Mouse (Mus musculus) lung, embryonic 14.5 days (tissue): ENCODE measurements around the gene Lix1. TPM values are rescaled to one million over a fixed set of nuclear protein-coding genes. Genes with fewer than 3 reads are reported as not detected.
"Not testable (repeated sequence)": the region's sequence is repeated elsewhere in the genome, so short reads cannot be mapped to it uniquely, and the experiment has no call there.

Source experiments
- ATAC-seq: fragments of 200-750 bp; cut with Nextera tagmentation; 2 replicates; pipeline ENCODE4 v1.8.0; 2017; ENCODE audit warnings: mild to moderate bottlenecking, moderate TSS enrichment, moderate library complexity; ENCODE audit not compliant: insufficient read depth
- DNase-seq: peaks from one replicate; pipeline ENCODE4 v3.0.0-alpha.2; 2015
- H3K27ac ChIP-seq: fragments of 300-500 bp; sonication (generic); 2 replicates; pipeline ENCODE4 v1.5.1; 2014; ENCODE audit warnings: low read depth, mild to moderate bottlenecking, moderate library complexity
- H3K27me3 ChIP-seq: fragments of 300-500 bp; sonication (generic); 2 replicates; pipeline ENCODE4 v1.6.1; 2014; ENCODE audit warnings: low read length, control low read depth; ENCODE audit not compliant: insufficient read depth
- H3K36me3 ChIP-seq: fragments of 300-500 bp; sonication (generic); 2 replicates; pipeline ENCODE4 v1.6.1; 2014; ENCODE audit warnings: control low read depth; ENCODE audit not compliant: insufficient read depth
- H3K4me1 ChIP-seq: fragments of 300-500 bp; sonication (generic); 2 replicates; pipeline ENCODE4 v1.6.1; 2014; ENCODE audit warnings: antibody characterized with exemption, control low read depth; ENCODE audit not compliant: insufficient read depth
- H3K4me2 ChIP-seq: fragments of 300-500 bp; sonication (generic); 2 replicates; pipeline ENCODE4 v1.6.1; 2014; ENCODE audit warnings: mild to moderate bottlenecking
- H3K4me3 ChIP-seq: fragments of 300-500 bp; sonication (generic); 2 replicates; pipeline ENCODE4 v1.5.1; 2014; ENCODE audit warnings: low read depth, low read length
- H3K9ac ChIP-seq: fragments of 300-500 bp; sonication (generic); 2 replicates; pipeline ENCODE4 v1.6.1; 2014
- H3K9me3 ChIP-seq: fragments of 300-500 bp; sonication (generic); 2 replicates; pipeline ENCODE4 v1.6.1; 2016; ENCODE audit warnings: low read depth, low read length, control low read depth
- CTCF ChIP-seq: IDR thresholded peaks from 2 replicates; pipeline ENCODE4 v1.5.1; 2016; ENCODE audit warnings: antibody characterized with exemption, low read depth
- WGBS: fragments of 180-500 bp; shearing (Covaris S2); extraction: QIAGEN DNeasy Blood & Tissue Kit; methylation state at CpG from one replicate; pipeline ENCODE4 v1.1.7; 2014; 5-methylcytosine and 5-hydroxymethylcytosine counted together
- polyA plus RNA-seq: library from polyadenylated mRNA; unstranded; fragments of >200 nt; fragmentation: Nextera tagmentation; extraction: Ambion mirVana; gene quantifications from 2 replicates; pipeline ENCODE4 v1.2.1, GENCODE M21; 2014

Lix1 gene
- polyA plus RNA-seq, 1 experiment from 2014 or later: 0.26 TPM

GRCm38 (mm10) chr17:17451102-17451501 lies 48.6 kb downstream of the Lix1 start:
- Histone ChIP-seq H3K27me3 (no peaks in the 10 kb centered on the region), H3K4me2 (no peak overlapping the region), H3K27ac (no peak overlapping the region), H3K36me3 (no peaks in the 10 kb centered on the region), H3K9me3 (no peaks in the 10 kb centered on the region), H3K4me3 (no peak overlapping the region), H3K9ac (no peak overlapping the region), H3K4me1 (no peaks in the 10 kb centered on the region)
- no peak for DNase-seq
- no peak for ATAC-seq
- TF ChIP-seq CTCF: no peak
- WGBS: 46% methylated on average over 1 of the region's 1 CpGs

GRCm38 (mm10) chr17:17452617-17453016 lies 50.1 kb downstream of the Lix1 start:
- no peaks in the 10 kb centered on the region for H3K4me1 ChIP-seq
- 74% methylated on average over 3 of the region's 3 CpGs for WGBS
- no peak overlapping the region for H3K4me3 ChIP-seq
- H3K9me3 ChIP-seq: no peaks in the 10 kb centered on the region
- no peak overlapping the region for H3K9ac ChIP-seq
- no peak overlapping the region for H3K4me2 ChIP-seq
- H3K27ac ChIP-seq: no peak overlapping the region
- no peaks in the 10 kb centered on the region for H3K36me3 ChIP-seq
- TF ChIP-seq CTCF: no peak
- ATAC-seq: no peak
- DNase-seq: no peak
- no peaks in the 10 kb centered on the region for H3K27me3 ChIP-seq

GRCm38 (mm10) chr17:17454573-17454972 lies 52.1 kb downstream of the Lix1 start:
- WGBS: 83% methylated on average over 1 of the region's 1 CpGs
- Histone ChIP-seq H3K27me3 (no peaks in the 10 kb centered on the region), H3K4me1 (no peaks in the 10 kb centered on the region), H3K9ac (no peak overlapping the region), H3K4me3 (no peak overlapping the region), H3K4me2 (no peak overlapping the region), H3K27ac (no peak overlapping the region), H3K9me3 (no peaks in the 10 kb centered on the region), H3K36me3 (no peaks in the 10 kb centered on the region)
- TF ChIP-seq CTCF: no peak
- no peak for DNase-seq
- ATAC-seq: no peak

GRCm38 (mm10) chr17:17485789-17486188 lies 83.3 kb downstream of the Lix1 start:
- 62% methylated on average over 2 of the region's 2 CpGs for WGBS
- Histone ChIP-seq H3K9me3 (no peaks in the 10 kb centered on the region), H3K9ac (no peak overlapping the region), H3K36me3 (no peaks in the 10 kb centered on the region), H3K27me3 (no peaks in the 10 kb centered on the region), H3K4me1 (no peaks in the 10 kb centered on the region), H3K4me3 (no peak overlapping the region), H3K4me2 (no peak overlapping the region), H3K27ac (no peak overlapping the region)
- no peak for ATAC-seq
- no peak for DNase-seq
- TF ChIP-seq CTCF: no peak

GRCm38 (mm10) chr17:17490820-17491621 lies 88.5 kb downstream of the Lix1 start:
- no peaks in the 10 kb centered on the region for H3K27me3 ChIP-seq
- H3K36me3 ChIP-seq: no peaks in the 10 kb centered on the region
- H3K4me3 ChIP-seq: no peak overlapping the region
- peak overlapping the region; percentile 1; the same call in 1 of the 2 replicates for H3K4me2 ChIP-seq
- no peaks in the 10 kb centered on the region for H3K4me1 ChIP-seq
- no peak overlapping the region for H3K9ac ChIP-seq
- DNase-seq: peak; percentile 72
- TF ChIP-seq CTCF: no peak
- 29% methylated on average over 12 of the region's 15 CpGs for WGBS
- no peaks in the 10 kb centered on the region for H3K9me3 ChIP-seq
- ATAC-seq: peak; percentile 96
- H3K27ac ChIP-seq: no peak overlapping the region

- H3K36me3 ChIP-seq: no peaks in the 10 kb centered on the region
- H3K27me3 ChIP-seq: no peaks in the 10 kb centered on the region
- H3K9me3 ChIP-seq: no peaks in the 10 kb centered on the region
- DNase-seq (no peak), ATAC-seq (peak; percentile 49)
- no peak overlapping the region; the same call in 1 of the 2 replicates for H3K4me2 ChIP-seq
- H3K4me1 ChIP-seq: no peaks in the 10 kb centered on the region
- H3K9ac ChIP-seq: no peak overlapping the region
- WGBS: 42% methylated on average over 7 of the region's 7 CpGs
- no peak overlapping the region for H3K4me3 ChIP-seq
- H3K27ac ChIP-seq: no peak overlapping the region
- TF ChIP-seq CTCF: no peak
These were observed 89.1 kb downstream of the Lix1 start for GRCm38 (mm10) chr17:17491622-17492001.

GRCm38 (mm10) chr17:17492116-17492515 lies 89.6 kb downstream of the Lix1 start:
- Histone ChIP-seq H3K4me3 (no peak overlapping the region), H3K36me3 (no peaks in the 10 kb centered on the region), H3K4me1 (no peaks in the 10 kb centered on the region), H3K9ac (no peak overlapping the region), H3K9me3 (no peaks in the 10 kb centered on the region), H3K27me3 (no peaks in the 10 kb centered on the region), H3K27ac (no peak overlapping the region), H3K4me2 (no peak overlapping the region)
- TF ChIP-seq CTCF: no peak
- ATAC-seq: no peak
- 80% methylated on average over 8 of the region's 8 CpGs for WGBS
- no peak for DNase-seq

- H3K4me3 ChIP-seq, H3K36me3 ChIP-seq, H3K27ac ChIP-seq, ATAC-seq, H3K4me1 ChIP-seq, DNase-seq, H3K9me3 ChIP-seq, H3K4me2 ChIP-seq, H3K9ac ChIP-seq, H3K27me3 ChIP-seq: not testable (repeated sequence)
These were observed 93.8 kb downstream of the Lix1 start for GRCm38 (mm10) chr17:17496234-17496633.
